Mouse (Mus musculus): Measurements from ENCODE around the gene Fam89b.

Fam89b gene

GRCm38 (mm10) chr19:5685861-5686260 lies 43.6 kb downstream of the Fam89b start:
- in situ Hi-C loops (cut with MboI, MseI), result no loop called here

DNA sequence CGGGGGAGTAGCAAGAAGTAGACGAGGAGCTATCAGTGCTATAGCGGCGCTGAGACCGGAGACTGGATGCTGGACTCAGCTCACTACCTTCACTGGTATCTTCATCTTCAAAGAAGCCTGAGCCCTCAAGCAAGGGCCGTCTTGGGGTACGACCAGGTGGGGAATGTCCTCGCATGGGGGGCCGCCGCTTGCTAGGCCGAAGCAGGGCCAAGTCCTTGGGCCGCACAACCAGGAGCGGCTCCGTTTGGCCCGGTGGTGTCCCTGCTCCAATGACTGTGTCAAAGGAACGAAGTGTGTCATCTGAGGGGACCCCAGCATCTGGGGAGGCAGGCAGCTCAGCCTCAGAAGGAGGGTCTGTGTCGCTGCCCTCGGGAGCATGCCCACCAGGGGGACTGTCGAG lies 44.0 kb downstream of the Fam89b start:
- in situ Hi-C loops (cut with MboI, MseI), result no loop called here

GRCm38 (mm10) chr19:5684985-5685384 lies 44.5 kb downstream of the Fam89b start:
- in situ Hi-C loops (cut with MboI, MseI), result no loop called here

- in situ Hi-C loops (cut with MboI, MseI), result no loop called here
Observed at GRCm38 (mm10) chr19:5684236-5684635, 45.2 kb downstream of the Fam89b start.

DNA sequence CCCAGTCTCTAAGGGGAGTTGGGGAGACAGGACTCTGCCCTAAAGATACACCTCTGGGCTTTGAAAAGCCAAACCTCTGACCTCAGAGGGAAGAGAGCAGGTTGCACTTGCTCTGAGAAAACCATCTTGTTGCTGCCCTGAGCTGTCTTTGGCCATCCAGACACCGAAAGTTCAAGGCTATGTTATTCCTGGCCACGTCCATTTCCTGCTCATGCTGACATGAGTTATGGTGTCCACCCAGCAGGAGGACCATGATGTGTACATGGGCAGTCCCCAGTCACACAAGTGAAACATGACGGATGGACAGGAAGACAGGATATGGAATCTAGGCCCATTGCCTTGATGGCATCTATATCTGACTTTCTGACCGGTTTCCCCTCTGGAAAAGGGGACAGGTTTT lies 49.0 kb downstream of the Fam89b start:
- in situ Hi-C loops (cut with MboI, MseI), result no loop called here
